Mouse (Mus musculus): ENCODE results near the gene AC140267.1. TPM values are rescaled to one million over a fixed set of nuclear protein-coding genes. Genes with fewer than 3 reads are reported as not detected.

Gene AC140267.1
- polyA plus RNA-seq, 2 experiments = not detected

DNA sequence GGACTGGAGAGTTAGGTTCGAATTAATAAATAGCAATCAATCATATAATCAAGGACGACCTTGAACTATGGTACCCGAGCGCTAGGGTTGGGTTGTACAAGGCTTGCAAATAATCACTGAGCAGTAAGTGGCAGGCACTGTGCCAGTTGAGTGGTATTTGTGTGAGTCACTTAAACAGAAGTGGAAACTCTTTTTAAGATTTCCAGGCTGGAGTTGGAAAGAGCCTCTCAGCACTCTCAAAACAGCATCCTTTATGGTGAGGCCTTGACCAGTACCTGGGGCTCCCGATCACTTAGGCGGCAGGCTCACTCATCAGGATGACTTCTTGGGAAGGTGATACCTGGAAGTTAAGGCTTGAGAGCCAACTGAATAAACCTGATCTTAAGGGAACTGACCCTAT lies 18.6 kb downstream of the AC140267.1 start:
- Histone ChIP-seq H3K4me2 (ENCODE audit: low read depth) (peak overlapping the region; percentile 90), H3K4me3 (ENCODE audit: insufficient read depth in 1 of 2, low read depth in 2 of 2, low read length in 2 of 2) (peak overlapping the region; percentile 87 to 89), H3K9me3 (ENCODE audit: control insufficient read depth, low read length) (no peaks in the 10 kb centered on the region), H3K27ac (peak overlapping the region; percentile 85), H3K9ac (replicated peaks) (peak overlapping the region; percentile 85), H3K4me1 (replicated peaks; ENCODE audit: control insufficient read depth in 2 of 2, insufficient read depth in 2 of 2, low read length in 1 of 2) (peaks cover 56 to 66% of the 10 kb centered on the region in 2 experiments), H3K36me3 (replicated peaks; ENCODE audit: control insufficient read depth, insufficient read depth, low read depth) (peaks cover 52% of the 10 kb centered on the region), H3K27me3 (ENCODE audit: control insufficient read depth, insufficient read depth, low read length) (no peaks in the 10 kb centered on the region)
- TF ChIP-seq EP300 (IDR thresholded peaks at IDR 0.05; ENCODE audit: low read depth) (no peak), CTCF (IDR thresholded peaks at IDR 0.05; ENCODE audit: low read depth) (no peak)
- WGBS (ENCODE audit: insufficient replicate concordance) = 42% methylated on average over 6 of the region's 6 CpGs
- no peak for DNase-seq (ENCODE audit: low read depth in 3 of 3, low spot score in 3 of 3)
- no peak for ATAC-seq (ENCODE audit: insufficient read depth)

- no peaks in the 10 kb centered on the region for H3K27me3 ChIP-seq (ENCODE audit: control insufficient read depth, insufficient read depth, low read length)
- 0 out of 2 replicates have a peak, but pooled peaks have one; percentile 32 for TF ChIP-seq EP300 (IDR thresholded peaks at IDR 0.05; ENCODE audit: low read depth)
- TF ChIP-seq CTCF (IDR thresholded peaks at IDR 0.05; ENCODE audit: low read depth) = no peak; the same call in 1 of the 2 replicates
- ATAC-seq (ENCODE audit: insufficient read depth) (peak; percentile 86), DNase-seq (ENCODE audit: low read depth in 3 of 3, low spot score in 3 of 3) (peak; percentile 98 to 100 (median 99))
- peak within 1 kb of the TSS; percentile 90 for H3K4me2 ChIP-seq (ENCODE audit: low read depth)
- peaks cover 54 to 62% of the 10 kb centered on the region in 2 experiments for H3K4me1 ChIP-seq (replicated peaks; ENCODE audit: control insufficient read depth in 2 of 2, insufficient read depth in 2 of 2, low read length in 1 of 2)
- peak within 1 kb of the TSS; percentile 97 for H3K27ac ChIP-seq
- H3K36me3 ChIP-seq (replicated peaks; ENCODE audit: control insufficient read depth, insufficient read depth, low read depth) = peaks cover 50% of the 10 kb centered on the region
- peak within 1 kb of the TSS; percentile 87 to 91 for H3K4me3 ChIP-seq (ENCODE audit: insufficient read depth in 1 of 2, low read depth in 2 of 2, low read length in 2 of 2)
- no peaks in the 10 kb centered on the region for H3K9me3 ChIP-seq (ENCODE audit: control insufficient read depth, low read length)
- WGBS (ENCODE audit: insufficient replicate concordance) = under 1% methylated on average over 62 of the region's 62 CpGs
- peak within 1 kb of the TSS; percentile 96 for H3K9ac ChIP-seq (replicated peaks)
Observed at GRCm38 (mm10) chr15:80254847-80255645, 19.4 kb downstream of the AC140267.1 start, which contains the start of gene Atf4. Gene Atf4 (plus strand): TSS chr15:80255184.

DNA sequence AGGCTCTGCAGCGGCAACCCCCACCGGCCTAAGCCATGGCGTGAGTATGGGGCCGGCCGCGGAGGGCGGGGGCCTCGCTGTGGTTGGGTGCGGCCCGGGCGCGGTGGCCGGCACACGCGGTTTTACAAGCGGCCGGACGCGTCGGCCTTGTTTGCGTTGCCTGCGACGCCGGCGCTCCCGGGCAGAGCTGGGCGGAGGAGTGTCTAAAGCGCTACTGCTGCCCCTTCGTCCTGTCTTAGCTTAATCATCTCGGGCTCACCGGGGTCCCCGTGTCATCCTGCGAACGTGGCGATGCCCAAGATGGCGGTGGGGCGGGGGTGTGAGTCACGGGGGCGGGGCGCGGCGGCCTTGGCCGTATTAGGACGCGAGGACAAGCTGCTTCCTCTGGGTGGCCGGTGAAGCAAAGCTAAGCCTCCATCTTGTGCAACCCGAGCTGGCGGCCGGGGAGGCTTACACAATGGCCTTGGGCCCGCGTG lies 20.0 kb downstream of the AC140267.1 start:
- Histone ChIP-seq H3K4me3 (ENCODE audit: insufficient read depth in 1 of 2, low read depth in 2 of 2, low read length in 2 of 2) (peak overlapping the region; percentile 87 to 91), H3K36me3 (replicated peaks; ENCODE audit: control insufficient read depth, insufficient read depth, low read depth) (peaks cover 50% of the 10 kb centered on the region), H3K27ac (peak overlapping the region; percentile 97), H3K9ac (replicated peaks) (peak overlapping the region; percentile 96), H3K9me3 (ENCODE audit: control insufficient read depth, low read length) (no peaks in the 10 kb centered on the region), H3K4me1 (replicated peaks; ENCODE audit: control insufficient read depth in 2 of 2, insufficient read depth in 2 of 2, low read length in 1 of 2) (peaks cover 50 to 59% of the 10 kb centered on the region in 2 experiments), H3K27me3 (ENCODE audit: control insufficient read depth, insufficient read depth, low read length) (no peaks in the 10 kb centered on the region), H3K4me2 (ENCODE audit: low read depth) (peak overlapping the region; percentile 90)
- WGBS (ENCODE audit: insufficient replicate concordance) = under 1% methylated on average over 51 of the region's 51 CpGs
- ATAC-seq (ENCODE audit: insufficient read depth) = peak; percentile 46
- DNase-seq (ENCODE audit: low read depth in 3 of 3, low spot score in 3 of 3) = peak; percentile 63 to 71 (median 67)
- TF ChIP-seq CTCF (IDR thresholded peaks at IDR 0.05; ENCODE audit: low read depth) (no peak), EP300 (IDR thresholded peaks at IDR 0.05; ENCODE audit: low read depth) (0 out of 2 replicates have a peak, but pooled peaks have one; percentile 12)

DNA sequence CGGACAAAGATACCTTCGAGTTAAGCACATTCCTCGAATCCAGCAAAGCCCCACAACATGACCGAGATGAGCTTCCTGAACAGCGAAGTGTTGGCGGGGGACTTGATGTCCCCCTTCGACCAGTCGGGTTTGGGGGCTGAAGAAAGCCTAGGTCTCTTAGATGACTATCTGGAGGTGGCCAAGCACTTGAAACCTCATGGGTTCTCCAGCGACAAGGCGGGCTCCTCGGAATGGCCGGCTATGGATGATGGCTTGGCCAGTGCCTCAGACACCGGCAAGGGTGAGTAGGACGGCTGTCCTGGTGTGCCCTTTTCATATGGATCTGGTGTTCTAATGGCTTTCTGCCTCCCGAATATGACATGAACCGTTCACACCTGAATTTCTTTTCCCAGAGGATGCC lies 20.6 kb downstream of the AC140267.1 start:
- Histone ChIP-seq H3K4me2 (ENCODE audit: low read depth) (peak overlapping the region; percentile 90), H3K4me3 (ENCODE audit: insufficient read depth in 1 of 2, low read depth in 2 of 2, low read length in 2 of 2) (peak overlapping the region; percentile 87 to 91), H3K27ac (peak overlapping the region; percentile 97), H3K36me3 (replicated peaks; ENCODE audit: control insufficient read depth, insufficient read depth, low read depth) (peaks cover 47% of the 10 kb centered on the region), H3K4me1 (replicated peaks; ENCODE audit: control insufficient read depth in 2 of 2, insufficient read depth in 2 of 2, low read length in 1 of 2) (peaks cover 44 to 54% of the 10 kb centered on the region in 2 experiments), H3K9ac (replicated peaks) (peak overlapping the region; percentile 96), H3K27me3 (ENCODE audit: control insufficient read depth, insufficient read depth, low read length) (no peaks in the 10 kb centered on the region), H3K9me3 (ENCODE audit: control insufficient read depth, low read length) (no peaks in the 10 kb centered on the region)
- no peak for DNase-seq (ENCODE audit: low read depth in 3 of 3, low spot score in 3 of 3)
- TF ChIP-seq EP300 (IDR thresholded peaks at IDR 0.05; ENCODE audit: low read depth) (no peak), CTCF (IDR thresholded peaks at IDR 0.05; ENCODE audit: low read depth) (no peak; the same call in 1 of the 2 replicates)
- ATAC-seq (ENCODE audit: insufficient read depth) = no peak
- 5% methylated on average over 16 of the region's 16 CpGs for WGBS (ENCODE audit: insufficient replicate concordance)
